In genomic region chr4:133910236-133911211, GRCm38 (mm10) we compare ENCODE assay signal across 7 mouse cellular contexts. TPM values are rescaled to one million over a fixed set of nuclear protein-coding genes. Genes with fewer than 3 reads are reported as not detected.
DNase-seq lines count a peak whose midpoint lies in the region; ATAC-seq lines count a peak whose summit lies in the region.

No protein-coding gene starts in this region.

- H3K27ac ChIP-seq in embryonic facial prominence, embryonic 11.5 days (replicated peaks; ENCODE audit: low read depth, low read length) = peak overlapping the region; percentile 44
- H3K27ac ChIP-seq in limb, embryonic 10.5 days = peak overlapping the region; percentile 86
- peak overlapping the region; percentile 87 for H3K27ac ChIP-seq in midbrain, embryonic 13.5 days

- H3K9me3 ChIP-seq in embryonic facial prominence, embryonic 11.5 days (replicated peaks; ENCODE audit: control insufficient read depth, low read length) = no peaks in the 10 kb centered on the region
- H3K9me3 ChIP-seq in limb, embryonic 10.5 days (replicated peaks) = no peaks in the 10 kb centered on the region
- H3K9me3 ChIP-seq in midbrain, embryonic 13.5 days = no peaks in the 10 kb centered on the region

- no peaks in the 10 kb centered on the region for H3K27me3 ChIP-seq in embryonic facial prominence, embryonic 11.5 days (ENCODE audit: control insufficient read depth, insufficient read depth, low read length)
- H3K27me3 ChIP-seq in limb, embryonic 10.5 days (ENCODE audit: low read depth, poor library complexity, severe bottlenecking) = no peaks in the 10 kb centered on the region
- H3K27me3 ChIP-seq in midbrain, embryonic 13.5 days = no peaks in the 10 kb centered on the region

- H3K4me1 ChIP-seq in embryonic facial prominence, embryonic 11.5 days (ENCODE audit: control insufficient read depth, insufficient read depth, low read length) = no peaks in the 10 kb centered on the region
- peaks cover 18% of the 10 kb centered on the region for H3K4me1 ChIP-seq in limb, embryonic 10.5 days
- H3K4me1 ChIP-seq in midbrain, embryonic 13.5 days (replicated peaks) = peaks cover 9% of the 10 kb centered on the region

- H3K4me2 ChIP-seq in embryonic facial prominence, embryonic 11.5 days (ENCODE audit: low read depth, low read length) = peak overlapping the region; percentile 58
- peak overlapping the region; percentile 61 for H3K4me2 ChIP-seq in midbrain, embryonic 13.5 days (replicated peaks)

- H3K9ac ChIP-seq in embryonic facial prominence, embryonic 11.5 days (replicated peaks; ENCODE audit: low read length) = peak overlapping the region; percentile 50
- H3K9ac ChIP-seq in midbrain, embryonic 13.5 days (replicated peaks) = peak overlapping the region; percentile 58

- ATAC-seq in embryonic facial prominence, embryonic 11.5 days (replicated peaks; ENCODE audit: insufficient number of reproducible peaks, low FRiP score, low TSS enrichment, low read depth) = peak; percentile 96
- peak; percentile 90 for ATAC-seq in granulocyte monocyte progenitor cell, adult 5-6 weeks (replicated peaks; ENCODE audit: poor library complexity, severe bottlenecking)
- peak; percentile 98 for ATAC-seq in midbrain, embryonic 13.5 days

- peak overlapping the region; percentile 48 for H3K4me3 ChIP-seq in embryonic facial prominence, embryonic 11.5 days (ENCODE audit: low read depth, low read length)
- H3K4me3 ChIP-seq in limb, embryonic 10.5 days = peak overlapping the region; percentile 60
- H3K4me3 ChIP-seq in midbrain, embryonic 13.5 days (replicated peaks) = peak overlapping the region; percentile 51

- H3K36me3 ChIP-seq in embryonic facial prominence, embryonic 11.5 days (replicated peaks; ENCODE audit: control insufficient read depth, insufficient read depth, low read depth, low read length) = no peaks in the 10 kb centered on the region
- no peaks in the 10 kb centered on the region for H3K36me3 ChIP-seq in limb, embryonic 10.5 days
- H3K36me3 ChIP-seq in midbrain, embryonic 13.5 days = no peaks in the 10 kb centered on the region

- DNase-seq in adrenal gland, postnatal 14 days = peak; percentile 97
- DNase-seq in embryonic facial prominence, embryonic 11.5 days (ENCODE audit: low spot score) = peak; percentile 97
- DNase-seq in kidney, adult 11 months = peak; percentile 97
- DNase-seq in limb, embryonic 10.5 days (ENCODE audit: low spot score) = peak; percentile 99
- DNase-seq in spleen, adult 12 weeks (ENCODE audit: low spot score) = peak; percentile 88

- WGBS in embryonic facial prominence, embryonic 11.5 days = under 1% methylated on average over 57 of the region's 57 CpGs
- whole genome bisulfite sequencing in limb, embryonic 10.5 days = 1% methylated on average over 57 of the region's 57 CpGs
- 1% methylated on average over 57 of the region's 57 CpGs for WGBS in midbrain, embryonic 13.5 days

RNA-seq across cellular contexts. Expression of gene Rps6ka1, which starts 22.9 kb away (rescaled TPM):
- total RNA-seq in adrenal gland, postnatal 14 days (2021) = 17.9 and 19.9 TPM in 2 replicates
- 34.9 and 39.1 TPM in 2 replicates for polyA plus RNA-seq in embryonic facial prominence, embryonic 11.5 days (2014; fragmentation: Nextera tagmentation; extraction: Ambion mirVana)
- 172 and 174 TPM in 2 replicates for total RNA-seq in granulocyte monocyte progenitor cell, adult 5-6 weeks (2014; fragmentation: Nextera tagmentation)
- total RNA-seq in granulocyte monocyte progenitor cell, adult 5-6 weeks (2017) = 148 and 151 TPM in 2 replicates
- polyA plus RNA-seq in limb, embryonic 10.5 days (2016; fragmentation: Nextera tagmentation; extraction: Ambion mirVana) = 52.1 and 53.3 TPM in 2 replicates
- polyA plus RNA-seq in midbrain, embryonic 13.5 days (2015; fragmentation: Nextera tagmentation; extraction: Ambion mirVana) = 19.0 and 19.2 TPM in 2 replicates

RNA-seq across cellular contexts. Expression of gene Hmgn2, which starts 57.9 kb away (rescaled TPM):
- 325 and 351 TPM in 2 replicates for total RNA-seq in adrenal gland, postnatal 14 days (2021)
- 3,707 and 3,970 TPM in 2 replicates for polyA plus RNA-seq in embryonic facial prominence, embryonic 11.5 days (2014; fragmentation: Nextera tagmentation; extraction: Ambion mirVana)
- 1,589 and 1,765 TPM in 2 replicates for total RNA-seq in granulocyte monocyte progenitor cell, adult 5-6 weeks (2014; fragmentation: Nextera tagmentation)
- 943 and 964 TPM in 2 replicates for total RNA-seq in granulocyte monocyte progenitor cell, adult 5-6 weeks (2017)
- polyA plus RNA-seq in limb, embryonic 10.5 days (2016; fragmentation: Nextera tagmentation; extraction: Ambion mirVana) = 2,670 and 2,950 TPM in 2 replicates
- 1,712 and 1,823 TPM in 2 replicates for polyA plus RNA-seq in midbrain, embryonic 13.5 days (2015; fragmentation: Nextera tagmentation; extraction: Ambion mirVana)

Comparison
In these comparisons a context has a peak if more than half of its experiments do, and no peak if none do; other contexts are left out.
1. Peak in every context shown above with its lines: DNase-seq, ATAC-seq, H3K4me3 ChIP-seq and H3K27ac ChIP-seq.